ENCODE assay signal across 9 mouse cellular contexts in genomic region chr4:123918851-123919250, GRCm38 (mm10). TPM values are rescaled to one million over a fixed set of nuclear protein-coding genes. Genes with fewer than 3 reads are reported as not detected.
DNase-seq lines count a peak whose midpoint lies in the region; ATAC-seq and TF ChIP-seq lines count a peak whose summit lies in the region.
"Had no signal": no experiment of that assay in that cellular context is flagged by ENCODE, and none has a peak within 500 bp of the region (broad histone marks: within the 10 kb centered on the region; RNA-seq: fewer than 3 reads in every experiment).

No protein-coding gene starts in this region.

- peak overlapping the region; percentile 53 for H3K4me3 ChIP-seq in testis, adult 2 months (ENCODE audit: control insufficient read depth, low read depth, low read length)
- peak overlapping the region; percentile 86; the same call in 1 of the 2 replicates for H3K4me3 ChIP-seq in limb, embryonic 15.5 days

- no peak overlapping the region; the same call in 1 of the 2 replicates for H3K4me2 ChIP-seq in limb, embryonic 15.5 days

- H3K9ac ChIP-seq in limb, embryonic 15.5 days: no peak overlapping the region

- no peak overlapping the region for H3K27ac ChIP-seq in testis, adult 2 months (ENCODE audit: control insufficient read depth, insufficient read depth, low read depth, low read length)
- H3K27ac ChIP-seq in limb, embryonic 15.5 days: no peak overlapping the region

- ATAC-seq in limb, embryonic 15.5 days (ENCODE audit: insufficient number of reproducible peaks, low FRiP score, low TSS enrichment, low read depth): no peak

- no peaks in the 10 kb centered on the region for H3K27me3 ChIP-seq in testis, adult 2 months (ENCODE audit: control insufficient read depth, insufficient read depth, low read length)
- H3K27me3 ChIP-seq in limb, embryonic 15.5 days: no peaks in the 10 kb centered on the region

- no peaks in the 10 kb centered on the region for H3K9me3 ChIP-seq in limb, embryonic 15.5 days

- WGBS in limb, embryonic 15.5 days: 77% methylated on average over 2 of the region's 2 CpGs

- no peak for TF ChIP-seq CTCF in testis, adult 2 months (IDR thresholded peaks at IDR 0.05; ENCODE audit: control insufficient read depth, insufficient read depth, insufficient replicate concordance, low read depth, low read length)

- peak; percentile 39 for DNase-seq in cerebellum, adult 9-11 months
- DNase-seq in cerebellum, postnatal 4 days (ENCODE audit: low spot score in 2 of 2): no peak
- DNase-seq in testis, postnatal 14 days (ENCODE audit: low spot score): no peak
- no peak for DNase-seq in ovary, adult 18-20 months (ENCODE audit: low spot score)
- no peak for DNase-seq in adrenal gland, adult 2 months
- DNase-seq in adrenal gland, postnatal 36 days: no peak
- DNase-seq: cerebellum, adult 18-20 months had no signal

- no peak for TF ChIP-seq POLR2A in testis, adult 2 months (IDR thresholded peaks at IDR 0.05; ENCODE audit: control insufficient read depth, low read depth, low read length)

- peaks cover 6% of the 10 kb centered on the region; the same call in 1 of the 2 replicates for H3K4me1 ChIP-seq in testis, adult 2 months (ENCODE audit: control insufficient read depth, insufficient read depth, low read length)
- peaks cover 18% of the 10 kb centered on the region for H3K4me1 ChIP-seq in limb, embryonic 15.5 days

- peaks cover 1% of the 10 kb centered on the region for H3K36me3 ChIP-seq in testis, adult 2 months (ENCODE audit: control insufficient read depth, insufficient read depth, low read length)
- peaks cover 28% of the 10 kb centered on the region for H3K36me3 ChIP-seq in limb, embryonic 15.5 days

RNA-seq across cellular contexts. Expression of gene 4930535I16Rik, which starts 1.0 kb away (rescaled TPM):
- 0.70 and 0.88 TPM in 2 replicates for polyA plus RNA-seq in testis, adult 2 months (2012; rRNA removed)
- polyA plus RNA-seq in limb, embryonic 15.5 days (2015; fragmentation: Nextera tagmentation; extraction: Ambion mirVana): not detected in 2 replicates
- not detected for total RNA-seq in adrenal gland, adult 2 months (2021)
- 0.54 and 0.82 TPM in 2 replicates for polyA plus RNA-seq in adrenal gland, adult 2 months (2012; rRNA removed)
- total RNA-seq in adrenal gland, postnatal 36 days (2021): not detected

RNA-seq across cellular contexts. Expression of gene Rragc, which starts 1.6 kb away (rescaled TPM):
- 24.9 and 27.7 TPM in 2 replicates for polyA plus RNA-seq in testis, adult 2 months (2012; rRNA removed)
- polyA plus RNA-seq in limb, embryonic 15.5 days (2015; fragmentation: Nextera tagmentation; extraction: Ambion mirVana): 48.6 and 55.2 TPM in 2 replicates
- 10 to 100 TPM; 84.3 to 91.4 TPM for total RNA-seq in adrenal gland, adult 2 months (2021)
- 39.6 and 42.8 TPM in 2 replicates for polyA plus RNA-seq in adrenal gland, adult 2 months (2012; rRNA removed)
- total RNA-seq in adrenal gland, postnatal 36 days (2021): 10 to 100 TPM; 80.5 to 87.4 TPM

RNA-seq across cellular contexts. Expression of gene Mycbp, which starts 14.2 kb away (rescaled TPM):
- polyA plus RNA-seq in testis, adult 2 months (2012; rRNA removed): 49.1 and 53.2 TPM in 2 replicates
- 67.2 and 67.5 TPM in 2 replicates for polyA plus RNA-seq in limb, embryonic 15.5 days (2015; fragmentation: Nextera tagmentation; extraction: Ambion mirVana)
- 10 to 100 TPM; 41.7 to 52.8 TPM for total RNA-seq in adrenal gland, adult 2 months (2021)
- polyA plus RNA-seq in adrenal gland, adult 2 months (2012; rRNA removed): 8.0 and 9.2 TPM in 2 replicates
- 10 to 100 TPM; 37.6 to 50.0 TPM for total RNA-seq in adrenal gland, postnatal 36 days (2021)

RNA-seq across cellular contexts. Expression of gene 4933427I04Rik, which starts 59.4 kb away (rescaled TPM):
- polyA plus RNA-seq in testis, adult 2 months (2012; rRNA removed): 54.4 and 63.4 TPM in 2 replicates
- polyA plus RNA-seq in limb, embryonic 15.5 days (2015; fragmentation: Nextera tagmentation; extraction: Ambion mirVana): 0.15 TPM in 1 of 2 replicates, not detected in the other
- not detected for total RNA-seq in adrenal gland, adult 2 months (2021)
- not detected in 2 replicates for polyA plus RNA-seq in adrenal gland, adult 2 months (2012; rRNA removed)
- not detected for total RNA-seq in adrenal gland, postnatal 36 days (2021)
